Mouse (Mus musculus) thymus, adult 2 months (tissue): Measurements from ENCODE around the gene Ampd3.

Source experiments
- CTCF ChIP-seq: fragments of 200-500 bp; IDR thresholded peaks from 2 replicates; pipeline ENCODE4 v1.5.1; 2012; ENCODE audit warnings: mild to moderate bottlenecking, control low read depth, low read length, moderate library complexity, borderline replicate concordance; ENCODE audit not compliant: control insufficient read depth, poor library complexity, insufficient read depth; ENCODE audit errors: extremely low read depth
- POLR2A ChIP-seq: fragments of 200-500 bp; IDR thresholded peaks from 2 replicates; pipeline ENCODE4 v1.6.1; 2012; ENCODE audit warnings: mild to moderate bottlenecking, low read length, control low read depth, moderate library complexity; ENCODE audit not compliant: control insufficient read depth, poor library complexity, insufficient read depth; ENCODE audit errors: extremely low read depth

- no peak for TF ChIP-seq CTCF
- no peak for TF ChIP-seq POLR2A
These were observed 26.7 kb downstream of the Ampd3 start for GRCm38 (mm10) chr7:110794722-110795121.
